Mouse (Mus musculus) hindbrain, embryonic 14.5 days (tissue): ENCODE data around the gene Rpap3. TPM values are rescaled to one million over a fixed set of nuclear protein-coding genes. Genes with fewer than 3 reads are reported as not detected.
A peak's percentile ranks its signal among the peaks of the same experiment; 100 is the strongest.

Experiments
- ATAC-seq: fragments of 200-750 bp; cut with Nextera tagmentation; 2 replicates; pipeline ENCODE4 v1.8.0; 2017; ENCODE audit warnings: moderate number of reproducible peaks, mild to moderate bottlenecking, moderate TSS enrichment, moderate library complexity; ENCODE audit not compliant: low FRiP score
- DNase-seq: peaks from one replicate; pipeline ENCODE4 v3.0.0-alpha.2; 2015; ENCODE audit warnings: low spot score
- H3K27ac ChIP-seq: fragments of 300-500 bp; sonication (generic); 2 replicates; pipeline ENCODE4 v1.5.1; 2014; ENCODE audit warnings: mild to moderate bottlenecking, moderate library complexity
- H3K27me3 ChIP-seq: fragments of 300-500 bp; sonication (generic); 2 replicates; pipeline ENCODE4 v1.6.1; 2014; ENCODE audit warnings: mild to moderate bottlenecking, low read length, mixed read lengths; ENCODE audit not compliant: control insufficient read depth, insufficient read depth
- H3K36me3 ChIP-seq: fragments of 300-500 bp; sonication (generic); replicated peaks from 2 replicates; pipeline ENCODE4 v1.6.1; 2014; ENCODE audit not compliant: control insufficient read depth, insufficient read depth
- H3K4me1 ChIP-seq: fragments of 300-500 bp; sonication (generic); replicated peaks from 2 replicates; pipeline ENCODE4 v1.6.1; 2014; ENCODE audit warnings: antibody characterized with exemption, low read length, mixed read lengths; ENCODE audit not compliant: control insufficient read depth, insufficient read depth
- H3K4me2 ChIP-seq: fragments of 300-500 bp; sonication (generic); replicated peaks from 2 replicates; pipeline ENCODE4 v1.6.1; 2014; ENCODE audit warnings: mild to moderate bottlenecking, moderate library complexity
- H3K4me3 ChIP-seq: fragments of 300-500 bp; sonication (generic); replicated peaks from 2 replicates; pipeline ENCODE4 v1.5.1; 2014; ENCODE audit warnings: mild to moderate bottlenecking, low read length
- H3K9ac ChIP-seq: fragments of 300-500 bp; sonication (generic); 2 replicates; pipeline ENCODE4 v1.6.1; 2014
- H3K9me3 ChIP-seq: fragments of 300-500 bp; sonication (generic); 2 replicates; pipeline ENCODE4 v1.6.1; 2016; ENCODE audit warnings: low read length; ENCODE audit not compliant: control insufficient read depth
- WGBS: fragments of 180-500 bp; shearing (Covaris S2); extraction: QIAGEN DNeasy Blood & Tissue Kit; methylation state at CpG from one replicate; pipeline ENCODE4 v1.1.7; 2014; 5-methylcytosine and 5-hydroxymethylcytosine counted together
- polyA plus RNA-seq: library from polyadenylated mRNA; unstranded; fragments of >200 nt; fragmentation: Nextera tagmentation; extraction: Ambion mirVana; gene quantifications from 2 replicates; pipeline ENCODE4 v1.2.1, GENCODE M21; 2014

Gene Rpap3
- polyA plus RNA-seq, 1 experiment from 2014 or later, result 45.6 TPM

DNA sequence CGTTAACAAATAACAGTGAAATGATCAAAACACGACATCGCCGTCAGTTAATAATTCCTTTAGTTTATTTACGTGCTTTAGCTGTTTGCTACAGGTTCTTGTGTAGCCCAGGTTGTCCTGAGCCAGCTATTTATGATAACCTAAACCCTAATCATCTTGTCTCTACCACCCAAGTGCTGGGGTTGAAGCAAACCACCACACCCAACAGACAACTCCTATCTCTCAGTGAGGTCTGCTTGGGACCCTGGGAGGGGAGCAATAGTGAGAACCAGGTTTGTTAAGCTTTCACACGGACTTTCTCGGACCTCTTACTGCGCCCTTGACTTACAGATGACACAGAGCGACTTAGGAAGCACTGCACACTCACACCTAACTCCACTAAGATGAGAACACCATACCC is 21.5 kb downstream of the Rpap3 start:
- no peaks in the 10 kb centered on the region for H3K9me3 ChIP-seq
- 97% methylated on average over 9 of the region's 9 CpGs for WGBS

DNA sequence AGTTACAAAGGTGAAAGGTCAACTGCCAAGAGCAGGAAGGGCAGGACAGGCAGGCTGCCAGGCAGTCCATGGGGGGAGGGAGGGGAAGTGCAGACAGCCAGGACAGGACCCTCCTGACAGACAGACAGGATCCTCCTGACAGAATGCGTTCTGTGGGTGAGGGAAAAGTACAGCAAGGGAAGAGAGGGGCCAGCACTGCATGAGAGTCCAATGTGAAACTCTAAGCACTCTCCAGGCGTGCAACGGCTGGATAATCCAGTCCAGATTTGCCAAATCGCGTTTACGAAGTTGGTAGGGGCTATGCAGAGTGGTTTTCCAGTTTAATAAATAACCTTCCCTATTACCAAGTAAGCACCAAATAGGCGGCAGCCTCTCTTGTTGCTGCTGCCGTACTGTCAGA is 23.6 kb downstream of the Rpap3 start:
- ATAC-seq (no peak), DNase-seq (no peak)
- H3K9me3 ChIP-seq, result no peaks in the 10 kb centered on the region
- no peak overlapping the region for H3K4me2 ChIP-seq
- 93% methylated on average over 8 of the region's 8 CpGs for WGBS
- no peaks in the 10 kb centered on the region for H3K27me3 ChIP-seq
- no peak overlapping the region for H3K4me3 ChIP-seq
- H3K36me3 ChIP-seq, result peaks cover 88% of the 10 kb centered on the region
- no peak overlapping the region for H3K9ac ChIP-seq
- no peak overlapping the region for H3K27ac ChIP-seq
- H3K4me1 ChIP-seq, result no peaks in the 10 kb centered on the region

More for the DNA sequence above, 21.5 kb downstream of the Rpap3 start:
- ATAC-seq (no peak), DNase-seq (no peak)
- Histone ChIP-seq H3K4me3 (no peak overlapping the region), H3K4me1 (no peaks in the 10 kb centered on the region), H3K27ac (no peak overlapping the region), H3K4me2 (no peak overlapping the region), H3K27me3 (no peaks in the 10 kb centered on the region), H3K36me3 (peaks cover 88% of the 10 kb centered on the region), H3K9ac (no peak overlapping the region)

DNA sequence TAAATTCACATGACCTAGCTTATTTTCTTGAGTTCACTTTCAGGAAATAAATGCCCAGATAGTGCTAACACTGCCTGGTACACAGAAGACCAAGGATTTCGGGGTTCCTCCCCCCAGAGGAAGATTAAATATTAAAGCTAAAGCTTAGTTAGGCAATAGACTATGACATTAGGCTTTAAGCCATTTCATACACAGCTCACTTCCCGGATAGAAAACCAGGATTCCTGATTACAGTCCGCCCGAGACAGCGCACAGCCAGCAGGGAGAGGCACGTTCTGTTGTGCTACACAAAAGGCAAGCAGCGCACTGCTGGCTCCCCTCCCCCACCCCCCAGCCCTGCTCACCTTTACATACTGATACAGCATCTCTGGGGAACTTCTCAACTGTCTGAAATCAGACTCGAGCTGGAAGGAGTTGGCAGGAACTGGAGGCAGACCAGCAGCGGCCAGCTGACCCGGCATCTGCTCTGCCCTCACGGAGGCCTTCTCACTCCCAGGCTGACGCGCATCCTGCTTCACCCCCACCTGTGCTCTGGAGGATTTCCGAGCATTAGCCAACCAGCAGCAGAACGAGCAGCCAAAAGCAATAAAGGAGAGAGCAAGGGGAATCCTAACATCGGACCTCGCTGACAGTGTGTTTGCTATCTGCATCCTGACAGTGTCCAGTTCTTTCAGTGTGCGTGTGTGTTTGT is 25.5 kb downstream of the Rpap3 start:
- no peak overlapping the region for H3K4me2 ChIP-seq
- ATAC-seq (no peak), DNase-seq (no peak)
- 73% methylated on average over 18 of the region's 18 CpGs for WGBS
- H3K4me3 ChIP-seq, result no peak overlapping the region
- H3K9me3 ChIP-seq, result no peaks in the 10 kb centered on the region
- H3K27me3 ChIP-seq, result no peaks in the 10 kb centered on the region
- H3K9ac ChIP-seq, result no peak overlapping the region
- peak overlapping the region; percentile 40 for H3K27ac ChIP-seq
- peaks cover 87% of the 10 kb centered on the region for H3K36me3 ChIP-seq
- no peaks in the 10 kb centered on the region for H3K4me1 ChIP-seq

DNA sequence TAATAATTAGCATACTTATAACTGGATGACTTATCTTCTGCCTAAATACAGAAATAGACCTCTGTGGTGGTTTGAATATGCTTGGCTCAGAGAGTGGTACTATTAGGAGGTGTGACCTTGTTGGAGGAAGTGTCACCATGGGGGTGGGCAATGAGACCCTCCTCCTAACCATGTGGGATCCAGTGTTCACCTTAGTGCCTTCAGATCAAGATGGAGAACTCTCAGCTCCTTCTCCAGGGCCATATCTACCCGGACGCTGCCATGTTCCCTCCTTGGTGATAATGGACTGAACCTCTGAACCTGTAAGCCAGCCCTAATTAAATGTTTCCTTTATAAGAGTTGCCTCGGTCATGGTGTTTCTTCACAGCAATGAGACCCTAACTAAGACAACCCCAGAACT is 28.3 kb downstream of the Rpap3 start:
- Histone ChIP-seq H3K4me1 (peaks cover 10% of the 10 kb centered on the region; the same call in 1 of the 2 replicates), H3K4me3 (no peak overlapping the region), H3K27ac (no peak overlapping the region), H3K9me3 (no peaks in the 10 kb centered on the region), H3K9ac (no peak overlapping the region), H3K27me3 (no peaks in the 10 kb centered on the region), H3K4me2 (no peak overlapping the region), H3K36me3 (peaks cover 81% of the 10 kb centered on the region)
- WGBS, result 93% methylated on average over 3 of the region's 3 CpGs
- ATAC-seq (no peak), DNase-seq (no peak)

DNA sequence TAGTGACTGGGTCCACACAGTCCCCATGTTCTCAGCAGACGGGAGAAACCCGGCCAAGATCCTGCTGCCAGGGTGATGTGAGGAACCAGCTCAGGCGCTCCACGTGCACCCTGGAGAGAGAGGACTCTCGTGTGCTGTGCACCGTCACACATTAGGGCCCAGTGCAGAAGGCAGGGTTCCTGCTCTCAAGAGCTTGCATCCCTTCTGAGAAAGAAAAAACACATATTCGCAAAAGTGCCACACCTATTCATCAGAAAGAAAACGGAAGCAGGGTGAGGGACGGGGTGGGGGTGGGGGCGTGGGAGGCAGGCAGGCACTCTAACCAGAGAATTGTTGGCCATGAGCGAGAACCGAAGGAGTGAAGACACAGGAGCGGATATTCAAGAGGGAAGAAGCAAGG is 29.7 kb downstream of the Rpap3 start:
- no peaks in the 10 kb centered on the region for H3K27me3 ChIP-seq
- H3K9me3 ChIP-seq, result no peaks in the 10 kb centered on the region
- 95% methylated on average over 13 of the region's 13 CpGs for WGBS
- H3K4me3 ChIP-seq, result no peak overlapping the region
- peaks cover 15% of the 10 kb centered on the region; the same call in 1 of the 2 replicates for H3K4me1 ChIP-seq
- no peak overlapping the region for H3K4me2 ChIP-seq
- H3K27ac ChIP-seq, result no peak overlapping the region
- DNase-seq (no peak), ATAC-seq (no peak)
- peaks cover 67% of the 10 kb centered on the region for H3K36me3 ChIP-seq
- no peak overlapping the region for H3K9ac ChIP-seq

DNA sequence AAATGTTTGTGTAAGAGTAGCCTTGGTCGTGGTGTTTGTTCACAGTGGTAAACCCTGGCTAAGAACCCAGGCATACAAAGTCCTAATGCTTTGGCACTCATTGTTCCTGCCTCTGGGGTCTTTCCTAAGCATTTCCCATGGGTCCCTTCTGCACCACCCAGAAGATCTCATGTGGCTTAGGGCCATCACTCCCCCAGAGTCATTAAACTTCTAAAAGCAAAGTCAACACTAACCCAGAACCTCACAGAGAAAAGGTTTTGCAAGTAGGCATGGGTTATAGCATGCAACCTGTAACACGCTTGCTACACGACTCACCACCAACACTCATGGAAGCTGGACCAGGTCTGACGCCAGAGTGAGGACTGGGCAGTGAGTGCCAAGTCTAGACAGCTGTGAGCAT is 31.2 kb downstream of the Rpap3 start:
- ATAC-seq (no peak), DNase-seq (no peak)
- Histone ChIP-seq H3K4me2 (no peak overlapping the region), H3K27ac (no peak overlapping the region), H3K4me1 (peaks cover 15% of the 10 kb centered on the region; the same call in 1 of the 2 replicates), H3K27me3 (no peaks in the 10 kb centered on the region), H3K36me3 (peaks cover 55% of the 10 kb centered on the region), H3K9ac (no peak overlapping the region), H3K9me3 (no peaks in the 10 kb centered on the region), H3K4me3 (no peak overlapping the region)
- 97% methylated on average over 4 of the region's 4 CpGs for WGBS

DNA sequence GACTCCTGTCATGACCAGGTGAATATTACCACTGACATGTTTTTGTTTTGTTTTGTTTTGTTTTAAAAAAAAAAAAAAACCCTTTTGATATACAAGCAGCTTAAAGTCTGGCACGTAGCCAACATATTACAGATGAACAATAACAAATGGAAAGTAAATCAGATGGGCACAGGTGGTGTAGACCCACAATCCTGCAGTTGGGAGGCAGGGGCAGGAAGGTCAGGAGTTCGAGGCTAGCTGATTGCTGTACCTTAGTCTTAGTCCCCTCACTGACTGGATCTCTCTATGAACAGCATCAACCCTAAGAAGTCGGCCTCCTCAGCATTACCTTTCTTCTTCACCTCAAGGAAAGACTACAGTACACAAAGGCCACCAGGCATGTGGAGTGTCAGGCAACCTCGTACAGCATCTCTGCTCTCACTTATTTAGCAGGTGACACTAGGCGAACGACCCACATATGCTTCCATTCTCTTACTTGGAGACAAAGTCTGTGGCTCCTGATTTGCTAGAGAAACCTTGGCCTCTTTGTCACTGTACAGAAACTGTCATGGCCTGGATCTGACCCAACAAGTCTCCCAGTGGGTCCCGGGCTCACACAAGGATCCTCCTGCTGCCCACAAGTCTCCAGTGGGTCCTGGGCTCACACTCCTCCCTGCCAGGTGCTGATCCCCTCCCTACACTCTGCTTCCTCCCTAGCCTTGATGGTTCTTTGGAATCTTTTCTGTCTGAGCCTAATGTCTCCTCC is 32.2 kb downstream of the Rpap3 start:
- Histone ChIP-seq H3K36me3 (peaks cover 51% of the 10 kb centered on the region), H3K27me3 (no peaks in the 10 kb centered on the region), H3K4me2 (no peak overlapping the region), H3K4me1 (peaks cover 15% of the 10 kb centered on the region; the same call in 1 of the 2 replicates), H3K9me3 (no peaks in the 10 kb centered on the region), H3K4me3 (no peak overlapping the region), H3K27ac (0 out of 2 replicates have a peak overlapping the region, but pooled peaks have one; percentile 23), H3K9ac (no peak overlapping the region)
- DNase-seq, result no peak
- 91% methylated on average over 7 of the region's 7 CpGs for WGBS
- ATAC-seq, result no peak

DNA sequence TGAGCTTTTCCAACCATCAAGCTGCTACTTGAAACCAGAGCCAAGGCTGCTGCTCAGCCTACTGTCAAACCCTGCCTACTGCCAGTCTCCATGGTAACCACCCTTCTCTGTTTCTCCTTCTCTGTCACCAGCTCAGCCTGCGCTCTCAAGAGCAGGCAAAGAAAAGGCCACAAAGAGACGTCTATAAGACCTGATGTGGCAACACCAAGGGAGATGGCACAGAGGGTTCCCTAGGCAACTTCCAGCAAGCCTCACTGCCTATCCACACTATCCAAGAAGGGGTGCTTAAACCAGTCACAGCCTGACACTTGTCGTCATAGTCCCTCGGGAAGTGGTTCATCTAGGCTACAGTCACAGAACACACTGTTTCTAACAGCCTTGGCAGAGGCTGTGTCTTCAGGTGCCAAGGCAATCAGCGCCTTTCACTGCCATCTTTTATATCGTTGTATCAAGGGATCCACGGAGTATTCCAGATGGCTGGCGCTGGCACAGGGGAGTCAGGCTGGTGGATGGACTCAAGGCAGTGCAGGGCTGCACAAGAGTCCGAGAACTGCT is 33.3 kb downstream of the Rpap3 start:
- H3K4me3 ChIP-seq, result no peak overlapping the region
- no peak overlapping the region; the same call in 1 of the 2 replicates for H3K4me2 ChIP-seq
- ATAC-seq, result peak; percentile 85
- peak overlapping the region; percentile 83 for H3K27ac ChIP-seq
- no peaks in the 10 kb centered on the region for H3K9me3 ChIP-seq
- H3K4me1 ChIP-seq, result peaks cover 15% of the 10 kb centered on the region; the same call in 1 of the 2 replicates
- 43% methylated on average over 9 of the region's 9 CpGs for WGBS
- no peaks in the 10 kb centered on the region for H3K27me3 ChIP-seq
- no peak overlapping the region for H3K9ac ChIP-seq
- peaks cover 40% of the 10 kb centered on the region for H3K36me3 ChIP-seq
- peak; percentile 68 for DNase-seq

DNA sequence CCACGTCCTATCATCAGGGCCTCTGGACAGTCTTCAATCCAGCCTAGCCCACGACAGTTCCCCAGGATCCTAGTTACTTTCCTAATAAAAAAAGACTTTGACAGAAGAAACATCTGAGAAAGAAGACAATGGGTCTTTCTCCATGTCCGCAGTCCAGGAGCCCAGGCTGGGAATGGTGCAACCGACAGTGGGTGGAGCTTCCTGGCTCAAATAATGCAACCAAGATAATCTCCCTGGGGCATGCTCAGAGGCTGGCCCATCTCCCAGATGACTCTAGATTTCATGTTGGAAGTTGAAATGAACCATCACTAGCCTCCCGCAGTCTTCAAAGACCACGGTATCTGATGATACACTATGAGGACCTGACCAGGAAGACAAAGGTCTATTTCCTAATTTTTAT is 35.1 kb downstream of the Rpap3 start:
- 80% methylated on average over 6 of the region's 6 CpGs for WGBS
- Histone ChIP-seq H3K4me3 (no peak overlapping the region), H3K4me1 (peaks cover 15% of the 10 kb centered on the region; the same call in 1 of the 2 replicates), H3K27ac (no peak overlapping the region), H3K4me2 (no peak overlapping the region), H3K27me3 (no peaks in the 10 kb centered on the region), H3K36me3 (peaks cover 22% of the 10 kb centered on the region), H3K9ac (no peak overlapping the region), H3K9me3 (no peaks in the 10 kb centered on the region)
- DNase-seq (no peak), ATAC-seq (no peak)
